Mouse (Mus musculus): ENCODE data around the gene Vnn3. TPM values are rescaled to one million over a fixed set of nuclear protein-coding genes. Genes with fewer than 3 reads are reported as not detected.

Gene Vnn3
- not detected for polyA plus RNA-seq (2014; fragmentation: Illumina TruSeq; extraction: RNeasy Lipid Tissue Mini Kit (QIAGEN cat#74804); ENCODE audit: low read depth, low replicate concordance)

GRCm38 (mm10) chr10:23851228-23851912 lies at the start of gene Vnn3:
Vnn3 (plus strand) TSS chr10:23851462.

DNA sequence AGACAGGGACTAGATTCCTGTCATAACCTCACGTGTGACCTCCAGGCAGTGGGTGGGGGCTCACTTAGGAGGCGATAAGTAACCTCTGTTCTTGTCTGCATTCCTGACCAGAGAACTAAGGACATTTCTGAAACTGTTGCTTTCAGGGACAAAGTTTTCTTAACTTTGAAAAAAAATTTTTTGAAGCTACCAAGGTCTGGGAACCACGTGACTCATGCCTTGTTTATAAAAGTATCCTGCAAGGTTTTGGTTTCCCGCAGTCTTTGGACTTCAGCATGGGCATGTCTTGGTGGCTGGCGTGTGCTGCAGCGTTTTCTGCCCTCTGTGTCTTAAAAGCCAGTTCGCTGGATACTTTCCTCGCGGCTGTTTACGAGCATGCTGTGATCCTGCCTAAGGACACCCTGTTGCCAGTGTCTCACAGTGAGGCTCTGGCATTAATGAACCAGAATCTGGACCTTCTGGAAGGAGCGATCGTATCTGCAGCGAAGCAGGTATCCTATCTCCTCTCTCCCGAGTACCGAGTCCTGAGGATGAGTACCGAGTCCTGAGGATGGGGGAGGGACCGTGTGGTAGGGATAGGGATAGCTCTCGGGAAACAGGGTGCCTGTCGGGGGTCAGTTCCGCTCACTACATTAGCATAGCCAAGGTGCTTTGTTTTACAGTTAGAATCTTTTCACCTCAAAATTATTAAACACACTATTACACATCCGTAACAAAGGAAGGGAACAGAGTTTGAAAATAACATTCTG lies 43.5 kb downstream of the Vnn3 start, which contains the start of gene Vnn1:
Vnn1 (plus strand) TSS at position 88 of the 749 bp plus-strand sequence.

Other genes starting within 250 kb of the Vnn3 start
- 253 TPM for gene Rps12, start 64.2 kb upstream of the Vnn3 start, polyA plus RNA-seq (2014; fragmentation: Illumina TruSeq; extraction: RNeasy Lipid Tissue Mini Kit (QIAGEN cat#74804); ENCODE audit: low read depth, low replicate concordance)
- 26.8 TPM for gene Slc18b1, start 54.5 kb upstream of the Vnn3 start, polyA plus RNA-seq (2014; fragmentation: Illumina TruSeq; extraction: RNeasy Lipid Tissue Mini Kit (QIAGEN cat#74804); ENCODE audit: low read depth, low replicate concordance)
- gene Vnn1, start 43.2 kb downstream of the Vnn3 start, polyA plus RNA-seq (2014; fragmentation: Illumina TruSeq; extraction: RNeasy Lipid Tissue Mini Kit (QIAGEN cat#74804); ENCODE audit: low read depth, low replicate concordance) = 162 TPM
- not detected for gene Taar1, start 68.9 kb downstream of the Vnn3 start, polyA plus RNA-seq (2014; fragmentation: Illumina TruSeq; extraction: RNeasy Lipid Tissue Mini Kit (QIAGEN cat#74804); ENCODE audit: low read depth, low replicate concordance)
- not detected for gene Taar2, start 87.1 kb downstream of the Vnn3 start, polyA plus RNA-seq (2014; fragmentation: Illumina TruSeq; extraction: RNeasy Lipid Tissue Mini Kit (QIAGEN cat#74804); ENCODE audit: low read depth, low replicate concordance)
- gene Taar3, start 98.1 kb downstream of the Vnn3 start, polyA plus RNA-seq (2014; fragmentation: Illumina TruSeq; extraction: RNeasy Lipid Tissue Mini Kit (QIAGEN cat#74804); ENCODE audit: low read depth, low replicate concordance) = not detected
- gene Taar4, start 109.0 kb downstream of the Vnn3 start, polyA plus RNA-seq (2014; fragmentation: Illumina TruSeq; extraction: RNeasy Lipid Tissue Mini Kit (QIAGEN cat#74804); ENCODE audit: low read depth, low replicate concordance) = not detected
- gene Taar5, start 119.2 kb downstream of the Vnn3 start, polyA plus RNA-seq (2014; fragmentation: Illumina TruSeq; extraction: RNeasy Lipid Tissue Mini Kit (QIAGEN cat#74804); ENCODE audit: low read depth, low replicate concordance) = not detected
- gene Taar6, start 134.2 kb downstream of the Vnn3 start, polyA plus RNA-seq (2014; fragmentation: Illumina TruSeq; extraction: RNeasy Lipid Tissue Mini Kit (QIAGEN cat#74804); ENCODE audit: low read depth, low replicate concordance) = not detected
- gene Taar7a, start 142.0 kb downstream of the Vnn3 start, polyA plus RNA-seq (2014; fragmentation: Illumina TruSeq; extraction: RNeasy Lipid Tissue Mini Kit (QIAGEN cat#74804); ENCODE audit: low read depth, low replicate concordance) = not detected
- not detected for gene Taar7b, start 148.5 kb downstream of the Vnn3 start, polyA plus RNA-seq (2014; fragmentation: Illumina TruSeq; extraction: RNeasy Lipid Tissue Mini Kit (QIAGEN cat#74804); ENCODE audit: low read depth, low replicate concordance)
- gene Taar7d, start 175.8 kb downstream of the Vnn3 start, polyA plus RNA-seq (2014; fragmentation: Illumina TruSeq; extraction: RNeasy Lipid Tissue Mini Kit (QIAGEN cat#74804); ENCODE audit: low read depth, low replicate concordance) = not detected
- gene Taar7e, start 186.2 kb downstream of the Vnn3 start, polyA plus RNA-seq (2014; fragmentation: Illumina TruSeq; extraction: RNeasy Lipid Tissue Mini Kit (QIAGEN cat#74804); ENCODE audit: low read depth, low replicate concordance) = not detected
- not detected for gene Taar7f, start 198.0 kb downstream of the Vnn3 start, polyA plus RNA-seq (2014; fragmentation: Illumina TruSeq; extraction: RNeasy Lipid Tissue Mini Kit (QIAGEN cat#74804); ENCODE audit: low read depth, low replicate concordance)
- gene Taar8a, start 225.0 kb downstream of the Vnn3 start, polyA plus RNA-seq (2014; fragmentation: Illumina TruSeq; extraction: RNeasy Lipid Tissue Mini Kit (QIAGEN cat#74804); ENCODE audit: low read depth, low replicate concordance) = not detected
- gene Taar8b, start 240.8 kb downstream of the Vnn3 start, polyA plus RNA-seq (2014; fragmentation: Illumina TruSeq; extraction: RNeasy Lipid Tissue Mini Kit (QIAGEN cat#74804); ENCODE audit: low read depth, low replicate concordance) = not detected